Mouse (Mus musculus) heart, embryonic 15.5 days (tissue): ENCODE data around the gene Rac2. TPM values are rescaled to one million over a fixed set of nuclear protein-coding genes. Genes with fewer than 3 reads are reported as not detected.

ENCODE experiments used
- ATAC-seq: fragments of 200-750 bp; cut with Nextera tagmentation; replicated peaks from 2 replicates; pipeline ENCODE4 v1.8.0; 2017; ENCODE audit warnings: low read depth, moderate TSS enrichment; ENCODE audit not compliant: insufficient number of reproducible peaks, insufficient read depth, low FRiP score
- H3K27ac ChIP-seq: fragments of 300-500 bp; sonication (generic); 2 replicates; pipeline ENCODE4 v1.5.1; 2015; ENCODE audit warnings: mild to moderate bottlenecking, inconsistent platforms
- H3K27me3 ChIP-seq: fragments of 300-500 bp; sonication (generic); 2 replicates; pipeline ENCODE4 v1.6.1; 2015; ENCODE audit warnings: inconsistent platforms
- H3K36me3 ChIP-seq: fragments of 300-500 bp; sonication (generic); 2 replicates; pipeline ENCODE4 v1.6.1; 2015; ENCODE audit warnings: mild to moderate bottlenecking, inconsistent platforms
- H3K4me1 ChIP-seq: fragments of 300-500 bp; sonication (generic); replicated peaks from 2 replicates; pipeline ENCODE4 v1.6.1; 2015; ENCODE audit warnings: inconsistent platforms
- H3K4me2 ChIP-seq: fragments of 300-500 bp; sonication (generic); 2 replicates; pipeline ENCODE4 v1.6.1; 2015; ENCODE audit warnings: inconsistent platforms, mild to moderate bottlenecking, moderate library complexity
- H3K4me3 ChIP-seq: fragments of 300-500 bp; sonication (generic); 2 replicates; pipeline ENCODE4 v1.5.1; 2015; ENCODE audit warnings: mild to moderate bottlenecking, inconsistent platforms
- H3K9ac ChIP-seq: fragments of 300-500 bp; sonication (generic); 2 replicates; pipeline ENCODE4 v1.6.1; 2015; ENCODE audit warnings: mild to moderate bottlenecking, inconsistent platforms
- H3K9me3 ChIP-seq: fragments of 300-500 bp; sonication (generic); replicated peaks from 2 replicates; pipeline ENCODE4 v1.6.1; 2016; ENCODE audit warnings: inconsistent platforms
- WGBS: fragments of 180-500 bp; shearing (Covaris S2); methylation state at CpG from one replicate; pipeline ENCODE4 v1.1.7; 2015; ENCODE audit warnings: mixed read lengths; 5-methylcytosine and 5-hydroxymethylcytosine counted together
- polyA plus RNA-seq: library from polyadenylated mRNA; unstranded; fragments of >200 nt; fragmentation: Nextera tagmentation; extraction: Ambion mirVana; gene quantifications from 2 replicates; pipeline ENCODE4 v1.2.1, GENCODE M21; 2015

Rac2 gene
- polyA plus RNA-seq, 1 experiment from 2014 or later = 9.3 TPM

DNA sequence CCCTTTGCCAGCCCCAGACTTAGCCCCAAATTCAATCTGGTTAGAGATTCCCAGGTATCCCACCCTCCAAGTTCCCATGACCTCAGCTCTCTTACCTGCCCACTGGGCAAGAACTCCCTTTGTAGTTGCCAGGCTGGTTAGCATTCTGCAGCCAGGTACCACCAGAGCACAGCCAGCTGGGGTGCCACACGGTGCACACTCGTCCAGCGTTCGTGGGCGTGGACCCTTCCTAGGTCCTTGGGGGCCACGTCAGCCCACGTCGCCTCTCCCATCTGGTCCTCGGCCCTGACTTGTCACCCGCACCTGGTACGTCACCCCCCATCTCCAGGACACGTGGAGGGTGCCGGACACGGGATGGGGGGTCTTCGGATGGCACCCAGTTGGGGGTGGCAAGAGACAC, 28.5 kb downstream of the Rac2 start:
- no peaks in the 10 kb centered on the region for H3K36me3 ChIP-seq
- no peak overlapping the region for H3K4me2 ChIP-seq
- peaks cover 38% of the 10 kb centered on the region for H3K4me1 ChIP-seq
- H3K27ac ChIP-seq = no peak overlapping the region
- H3K4me3 ChIP-seq = no peak overlapping the region
- no peak overlapping the region for H3K9ac ChIP-seq
- WGBS = 73% methylated on average over 15 of the region's 15 CpGs
- no peaks in the 10 kb centered on the region for H3K9me3 ChIP-seq
- H3K27me3 ChIP-seq = peaks cover 38% of the 10 kb centered on the region
- no peak for ATAC-seq

DNA sequence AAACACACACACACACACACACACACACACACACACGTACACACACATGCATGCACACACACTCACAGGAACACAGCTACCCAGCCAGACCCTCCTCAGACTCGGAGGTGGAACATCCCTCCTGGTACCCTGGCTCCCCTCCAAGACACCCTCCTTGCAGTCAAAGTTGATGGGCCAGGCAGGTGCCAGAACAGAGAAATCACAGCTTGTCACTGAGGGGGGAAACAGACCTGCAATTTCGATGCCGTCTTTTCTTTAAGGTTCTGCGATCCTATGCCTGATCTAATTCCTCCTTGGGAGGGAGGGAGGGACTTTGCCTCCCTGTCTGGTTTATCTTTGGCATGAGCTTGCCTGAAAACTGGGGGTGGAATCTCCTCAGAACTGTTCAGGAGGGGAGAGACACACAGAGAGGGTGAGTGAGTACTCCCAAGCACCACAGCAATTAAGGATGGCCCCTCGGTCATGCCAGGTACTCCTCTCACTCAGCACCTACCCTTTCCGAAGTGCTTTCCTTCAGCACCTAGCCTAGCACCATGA, 29.7 kb downstream of the Rac2 start:
- H3K4me1 ChIP-seq = peaks cover 29% of the 10 kb centered on the region
- ATAC-seq = no peak
- H3K4me3 ChIP-seq = no peak overlapping the region
- peaks cover 38% of the 10 kb centered on the region for H3K27me3 ChIP-seq
- no peaks in the 10 kb centered on the region for H3K9me3 ChIP-seq
- no peak overlapping the region for H3K9ac ChIP-seq
- WGBS = 50% methylated on average over 7 of the region's 7 CpGs
- H3K36me3 ChIP-seq = no peaks in the 10 kb centered on the region
- H3K27ac ChIP-seq = no peak overlapping the region
- H3K4me2 ChIP-seq = no peak overlapping the region

DNA sequence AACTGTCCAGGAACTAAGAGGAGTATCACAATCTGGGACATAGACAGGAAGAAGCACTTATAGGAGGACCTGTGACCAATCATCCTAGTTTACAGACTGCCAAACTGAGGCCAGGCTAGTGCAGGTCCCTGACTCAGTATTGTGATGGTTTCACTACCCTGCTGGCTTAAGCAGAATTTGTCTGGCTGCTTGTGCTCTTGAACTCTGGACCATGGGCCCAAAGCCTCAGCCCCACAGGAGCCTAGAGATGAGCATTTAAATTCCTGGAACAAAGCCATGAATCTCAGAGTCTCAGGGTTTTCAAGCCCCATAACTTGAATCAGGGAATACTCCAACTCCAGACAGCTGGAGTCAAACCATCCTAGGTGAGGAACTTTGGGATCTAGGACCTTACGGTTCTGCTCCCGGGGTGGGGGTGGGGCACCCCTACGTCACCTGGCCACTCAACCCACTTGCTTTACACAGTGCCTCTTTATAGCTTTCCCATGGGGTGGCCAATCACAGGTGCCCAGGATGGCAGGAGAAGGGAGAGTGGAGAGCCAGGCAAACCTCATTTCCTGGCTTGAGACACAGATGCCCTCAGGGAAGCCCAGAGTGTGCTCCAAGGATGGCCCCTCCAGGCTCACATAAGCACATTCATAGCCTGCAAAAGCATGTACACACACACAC, 30.4 kb downstream of the Rac2 start:
- Histone ChIP-seq H3K27me3 (peaks cover 38% of the 10 kb centered on the region), H3K4me1 (peaks cover 25% of the 10 kb centered on the region), H3K36me3 (no peaks in the 10 kb centered on the region), H3K27ac (peak overlapping the region; percentile 54), H3K4me2 (no peak overlapping the region), H3K4me3 (no peak overlapping the region), H3K9ac (no peak overlapping the region), H3K9me3 (no peaks in the 10 kb centered on the region)
- ATAC-seq = no peak
- WGBS = 78% methylated on average over 3 of the region's 3 CpGs

DNA sequence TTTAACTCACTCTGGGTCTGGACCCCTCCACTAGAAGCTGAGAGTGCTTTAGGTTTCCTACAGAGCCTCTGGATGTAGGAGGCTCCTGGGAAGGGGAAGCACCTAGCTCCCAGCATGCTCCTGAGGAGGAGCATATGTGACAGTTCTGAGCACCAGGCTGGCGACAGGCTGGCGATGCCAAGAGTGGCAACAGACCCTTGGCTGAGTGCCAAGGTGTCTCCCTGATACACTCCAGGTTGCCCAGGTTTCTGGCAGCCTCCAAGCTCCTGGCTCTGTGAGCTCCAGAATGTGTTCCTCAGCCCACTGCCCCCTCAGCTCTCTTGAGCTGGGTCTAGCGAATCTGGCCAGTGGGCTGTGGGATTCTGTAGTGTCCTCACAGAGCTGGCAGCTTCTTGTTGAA, 31.0 kb downstream of the Rac2 start:
- Histone ChIP-seq H3K36me3 (no peaks in the 10 kb centered on the region), H3K9me3 (no peaks in the 10 kb centered on the region), H3K27ac (peak overlapping the region; percentile 54), H3K27me3 (peaks cover 38% of the 10 kb centered on the region), H3K4me1 (peaks cover 25% of the 10 kb centered on the region), H3K9ac (no peak overlapping the region), H3K4me2 (no peak overlapping the region), H3K4me3 (no peak overlapping the region)
- 20% methylated on average over 3 of the region's 3 CpGs for WGBS
- ATAC-seq = peak; percentile 54

DNA sequence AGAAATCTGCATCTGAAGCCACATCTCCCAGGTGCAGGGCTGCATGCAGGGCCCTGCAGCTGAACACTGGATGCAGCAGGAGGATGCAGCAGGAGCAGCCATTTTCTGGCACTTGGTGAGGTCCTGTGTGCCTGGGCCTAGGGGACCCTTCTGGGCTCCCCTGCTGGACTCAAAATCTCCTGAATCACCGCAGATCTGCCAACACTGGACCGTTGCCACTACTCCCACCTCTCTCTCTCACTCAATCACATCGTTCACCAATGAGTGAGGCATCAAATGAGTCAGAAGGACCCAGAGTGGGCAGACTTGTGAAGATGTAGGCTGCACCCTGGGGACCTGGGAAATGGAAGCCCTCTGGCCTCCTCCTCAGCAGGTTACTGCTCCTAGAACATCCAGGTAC, 31.5 kb downstream of the Rac2 start:
- 65% methylated on average over 3 of the region's 3 CpGs for WGBS
- H3K4me2 ChIP-seq = no peak overlapping the region
- H3K9me3 ChIP-seq = no peaks in the 10 kb centered on the region
- peaks cover 25% of the 10 kb centered on the region for H3K4me1 ChIP-seq
- H3K27ac ChIP-seq = no peak overlapping the region; the same call in 1 of the 2 replicates
- no peak for ATAC-seq
- no peaks in the 10 kb centered on the region for H3K36me3 ChIP-seq
- no peak overlapping the region for H3K4me3 ChIP-seq
- no peak overlapping the region for H3K9ac ChIP-seq
- H3K27me3 ChIP-seq = peaks cover 37% of the 10 kb centered on the region

DNA sequence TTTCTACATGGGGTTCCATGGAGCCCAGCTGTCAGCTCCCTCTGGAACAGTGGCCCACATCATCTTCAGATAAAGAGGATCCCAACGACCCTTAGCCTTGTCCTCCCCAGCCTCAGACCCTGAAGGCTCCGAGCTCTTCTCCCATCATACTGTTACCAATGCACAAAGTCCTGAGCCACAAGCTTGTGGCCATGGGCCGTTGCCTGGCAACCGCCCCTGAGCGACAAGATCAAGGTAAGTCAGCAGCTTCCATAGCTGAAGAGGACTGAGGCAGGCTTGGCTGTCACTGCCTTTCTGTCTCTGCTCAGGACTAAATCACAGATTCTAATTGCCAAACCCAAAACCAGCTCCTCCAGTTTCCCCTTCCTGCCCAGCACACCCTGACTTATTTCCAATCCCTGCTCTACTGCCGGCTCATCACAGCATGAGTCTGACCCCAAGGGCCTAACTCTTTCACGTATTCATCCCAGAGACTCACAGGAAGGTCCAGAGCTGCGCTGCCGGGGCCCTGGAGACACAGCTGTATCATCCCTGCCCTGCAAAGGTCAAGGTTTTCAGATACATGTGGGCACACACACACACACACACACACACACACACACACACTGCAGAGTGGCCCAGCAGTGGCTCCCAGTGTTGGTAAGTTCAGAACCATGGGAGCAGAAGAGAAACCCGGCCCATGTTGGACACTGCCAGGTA, 36.7 kb downstream of the Rac2 start:
- Histone ChIP-seq H3K27ac (no peak overlapping the region), H3K4me2 (no peak overlapping the region), H3K4me3 (no peak overlapping the region), H3K4me1 (peaks cover 9% of the 10 kb centered on the region), H3K9ac (no peak overlapping the region), H3K9me3 (no peaks in the 10 kb centered on the region), H3K27me3 (peaks cover 13% of the 10 kb centered on the region), H3K36me3 (no peaks in the 10 kb centered on the region)
- WGBS = 53% methylated on average over 10 of the region's 10 CpGs
- ATAC-seq = no peak

DNA sequence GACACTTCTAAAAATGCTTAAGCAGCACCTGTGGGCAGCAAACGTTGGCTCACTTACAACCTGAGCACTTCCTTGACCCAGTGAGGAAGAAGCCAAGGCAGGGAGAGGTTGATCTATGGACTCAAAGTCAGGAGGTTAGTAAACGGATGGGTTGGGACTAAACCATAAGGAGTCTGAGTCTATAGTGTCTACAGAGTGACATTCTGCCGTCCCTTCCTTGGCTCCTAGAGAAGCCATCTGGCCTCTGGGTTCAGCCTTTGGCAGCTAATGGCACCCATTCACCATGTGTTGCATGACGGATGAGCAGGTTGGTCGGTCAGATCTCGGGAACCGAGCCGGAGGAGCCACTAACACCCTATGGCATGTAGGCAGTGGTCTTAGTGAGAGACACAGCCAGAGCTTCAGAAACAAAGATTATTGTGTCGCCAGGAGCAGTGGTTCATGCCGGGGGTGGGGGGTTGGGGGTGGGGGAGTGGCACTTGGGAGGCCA, 39.2 kb downstream of the Rac2 start:
- Histone ChIP-seq H3K9me3 (no peaks in the 10 kb centered on the region), H3K27me3 (no peaks in the 10 kb centered on the region; the same call in 1 of the 2 replicates), H3K36me3 (no peaks in the 10 kb centered on the region), H3K4me1 (peaks cover 34% of the 10 kb centered on the region), H3K4me2 (no peak overlapping the region), H3K27ac (no peak overlapping the region), H3K4me3 (no peak overlapping the region), H3K9ac (no peak overlapping the region)
- ATAC-seq = no peak
- 75% methylated on average over 10 of the region's 10 CpGs for WGBS

DNA sequence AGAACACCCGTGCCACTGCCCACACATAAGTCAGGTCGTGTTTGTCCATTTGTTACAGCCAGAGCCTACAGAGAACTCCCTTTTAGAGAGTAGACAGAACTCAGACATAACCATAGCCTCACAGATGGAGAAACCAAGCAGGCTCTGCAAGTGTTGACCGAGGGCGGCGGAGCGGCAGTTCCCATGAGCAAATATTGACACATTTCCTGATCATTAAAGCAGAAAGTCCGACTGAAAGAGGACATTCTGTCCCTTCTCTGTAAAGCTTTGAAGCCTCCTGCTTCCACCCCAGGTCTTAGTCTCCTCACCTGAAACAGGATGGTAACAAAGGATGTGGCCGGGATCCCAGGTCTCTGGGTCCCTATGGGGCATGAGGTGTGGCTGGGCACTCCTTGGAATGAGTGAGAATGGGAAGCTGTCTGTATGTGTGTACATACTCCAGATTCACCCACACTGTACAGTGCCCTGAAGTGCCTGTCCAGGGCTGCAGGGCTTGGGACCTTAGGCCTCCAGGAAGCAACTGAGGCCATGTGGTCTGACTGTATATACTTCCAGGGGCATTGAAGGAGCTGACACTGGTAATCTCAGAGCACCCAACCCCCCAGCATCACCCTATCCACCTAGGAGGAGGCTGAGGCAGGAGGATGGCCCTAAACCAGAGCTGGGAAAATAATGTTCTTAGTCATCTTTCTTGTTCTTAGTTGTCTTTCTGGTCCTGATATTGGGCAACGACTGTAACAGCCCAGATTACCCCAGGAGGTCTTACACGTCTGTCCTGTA, 39.8 kb downstream of the Rac2 start:
- Histone ChIP-seq H3K27me3 (no peaks in the 10 kb centered on the region; the same call in 1 of the 2 replicates), H3K9ac (no peak overlapping the region), H3K9me3 (no peaks in the 10 kb centered on the region), H3K4me2 (no peak overlapping the region), H3K4me1 (peaks cover 39% of the 10 kb centered on the region), H3K27ac (no peak overlapping the region), H3K4me3 (no peak overlapping the region), H3K36me3 (no peaks in the 10 kb centered on the region)
- no peak for ATAC-seq
- 72% methylated on average over 10 of the region's 10 CpGs for WGBS

DNA sequence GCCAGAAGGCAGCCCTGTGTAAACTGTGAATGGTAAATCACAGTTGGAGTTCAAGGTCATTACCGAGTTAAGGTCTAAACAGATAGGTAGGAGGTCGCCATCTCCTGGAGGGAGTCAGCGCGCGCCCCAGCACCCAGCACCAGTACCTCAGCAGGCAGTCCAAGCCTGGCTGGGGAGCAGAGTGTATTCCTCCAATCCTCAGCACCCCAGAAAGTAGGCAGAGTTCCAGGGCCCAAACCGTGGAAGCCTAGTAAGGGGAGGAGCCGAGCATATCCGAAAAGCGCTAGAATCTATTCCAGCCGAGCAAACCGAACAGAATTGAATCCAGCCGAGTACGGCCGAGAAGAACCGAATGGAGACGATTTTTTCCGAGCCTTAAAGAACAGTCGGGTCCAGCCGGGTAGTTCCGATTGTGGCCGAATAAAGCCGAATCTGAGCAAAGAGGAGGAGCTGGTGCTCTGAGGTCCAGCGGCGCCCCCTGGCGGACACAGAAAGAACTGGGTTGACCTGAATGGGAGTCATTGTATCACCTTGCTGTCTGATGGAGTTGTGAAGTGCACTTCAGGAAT, 40.6 kb downstream of the Rac2 start:
- no peaks in the 10 kb centered on the region for H3K36me3 ChIP-seq
- peak overlapping the region; percentile 32 for H3K4me3 ChIP-seq
- H3K9ac ChIP-seq = peak overlapping the region; percentile 26
- H3K27ac ChIP-seq = peak overlapping the region; percentile 94
- no peaks in the 10 kb centered on the region for H3K9me3 ChIP-seq
- WGBS = under 1% methylated on average over 25 of the region's 25 CpGs
- ATAC-seq = peak; percentile 82
- H3K27me3 ChIP-seq = no peaks in the 10 kb centered on the region; the same call in 1 of the 2 replicates
- H3K4me1 ChIP-seq = peaks cover 44% of the 10 kb centered on the region
- peak overlapping the region; percentile 49 for H3K4me2 ChIP-seq

DNA sequence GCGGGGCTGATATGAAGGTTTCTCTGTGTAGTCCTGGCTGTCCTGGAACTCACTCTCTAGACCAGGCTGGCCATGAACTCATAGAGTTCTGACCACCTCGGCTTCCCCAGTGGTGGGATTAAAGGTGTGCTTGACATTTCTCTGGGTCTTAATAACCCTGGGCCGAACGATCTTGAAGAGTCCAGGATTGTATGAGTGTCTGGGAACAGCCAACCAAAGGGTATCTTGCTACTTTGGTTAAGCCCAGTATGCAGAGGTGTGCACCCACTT, 41.2 kb downstream of the Rac2 start:
- Histone ChIP-seq H3K36me3 (no peaks in the 10 kb centered on the region), H3K9ac (peak overlapping the region; percentile 26), H3K4me3 (peak overlapping the region; percentile 32), H3K27ac (peak overlapping the region; percentile 94), H3K4me2 (peak overlapping the region; percentile 49), H3K9me3 (no peaks in the 10 kb centered on the region), H3K4me1 (peaks cover 44% of the 10 kb centered on the region), H3K27me3 (no peaks in the 10 kb centered on the region; the same call in 1 of the 2 replicates)
- WGBS = 62% methylated on average over 4 of the region's 4 CpGs
- ATAC-seq = no peak
